Mouse (Mus musculus): ENCODE data around the gene Tecpr2. TPM values are rescaled to one million over a fixed set of nuclear protein-coding genes. Genes with fewer than 3 reads are reported as not detected.

Gene Tecpr2
- polyA plus RNA-seq, 1 experiment from 2014 or later = 4.1 TPM

- Histone ChIP-seq H3K4me2 (replicated peaks; ENCODE audit: low read depth, low read length) (no peak overlapping the region), H3K27ac (ENCODE audit: low read depth, low read length) (no peak overlapping the region), H3K4me1 (replicated peaks; ENCODE audit: control insufficient read depth, insufficient read depth, low read length) (no peaks in the 10 kb centered on the region), H3K9ac (ENCODE audit: low read depth, low read length) (no peak overlapping the region), H3K9me3 (ENCODE audit: control insufficient read depth, low read length) (no peaks in the 10 kb centered on the region), H3K36me3 (ENCODE audit: control insufficient read depth, insufficient read depth, low read length) (no peaks in the 10 kb centered on the region), H3K4me3 (ENCODE audit: low read depth, low read length) (no peak overlapping the region), H3K27me3 (ENCODE audit: control insufficient read depth, insufficient read depth, low read length) (no peaks in the 10 kb centered on the region)
- ATAC-seq (ENCODE audit: low FRiP score) (no peak), DNase-seq (ENCODE audit: low spot score) (no peak)
- WGBS = 71% methylated on average over 6 of the region's 6 CpGs
Measured at GRCm38 (mm10) chr12:111005803-111006202, 116.7 kb downstream of the Tecpr2 start.

- DNase-seq (ENCODE audit: low spot score) (no peak), ATAC-seq (ENCODE audit: low FRiP score) (no peak; the same call in 1 of the 2 replicates)
- Histone ChIP-seq H3K4me1 (replicated peaks; ENCODE audit: control insufficient read depth, insufficient read depth, low read length) (no peaks in the 10 kb centered on the region), H3K9me3 (ENCODE audit: control insufficient read depth, low read length) (no peaks in the 10 kb centered on the region), H3K9ac (ENCODE audit: low read depth, low read length) (no peak overlapping the region), H3K4me3 (ENCODE audit: low read depth, low read length) (no peak overlapping the region), H3K27ac (ENCODE audit: low read depth, low read length) (no peak overlapping the region), H3K27me3 (ENCODE audit: control insufficient read depth, insufficient read depth, low read length) (no peaks in the 10 kb centered on the region), H3K36me3 (ENCODE audit: control insufficient read depth, insufficient read depth, low read length) (no peaks in the 10 kb centered on the region), H3K4me2 (replicated peaks; ENCODE audit: low read depth, low read length) (no peak overlapping the region)
- 72% methylated on average over 5 of the region's 5 CpGs for WGBS
Measured at GRCm38 (mm10) chr12:111006339-111006738, 117.3 kb downstream of the Tecpr2 start.

- DNase-seq (ENCODE audit: low spot score) (no peak), ATAC-seq (ENCODE audit: low FRiP score) (no peak)
- H3K27ac ChIP-seq (ENCODE audit: low read depth, low read length) = no peak overlapping the region
- WGBS = 82% methylated on average over 14 of the region's 14 CpGs
- H3K4me2 ChIP-seq (replicated peaks; ENCODE audit: low read depth, low read length) = no peak overlapping the region
- H3K4me3 ChIP-seq (ENCODE audit: low read depth, low read length) = no peak overlapping the region
- H3K9me3 ChIP-seq (ENCODE audit: control insufficient read depth, low read length) = no peaks in the 10 kb centered on the region
- no peaks in the 10 kb centered on the region for H3K4me1 ChIP-seq (replicated peaks; ENCODE audit: control insufficient read depth, insufficient read depth, low read length)
- H3K9ac ChIP-seq (ENCODE audit: low read depth, low read length) = no peak overlapping the region
- no peaks in the 10 kb centered on the region for H3K27me3 ChIP-seq (ENCODE audit: control insufficient read depth, insufficient read depth, low read length)
- no peaks in the 10 kb centered on the region for H3K36me3 ChIP-seq (ENCODE audit: control insufficient read depth, insufficient read depth, low read length)
Measured at GRCm38 (mm10) chr12:111007134-111008103, 118.4 kb downstream of the Tecpr2 start.

GRCm38 (mm10) chr12:111008500-111009490 is 119.7 kb downstream of the Tecpr2 start:
- Histone ChIP-seq H3K9me3 (ENCODE audit: control insufficient read depth, low read length) (no peaks in the 10 kb centered on the region), H3K36me3 (ENCODE audit: control insufficient read depth, insufficient read depth, low read length) (no peaks in the 10 kb centered on the region), H3K4me2 (replicated peaks; ENCODE audit: low read depth, low read length) (no peak overlapping the region), H3K27ac (ENCODE audit: low read depth, low read length) (no peak overlapping the region), H3K27me3 (ENCODE audit: control insufficient read depth, insufficient read depth, low read length) (no peaks in the 10 kb centered on the region), H3K4me1 (replicated peaks; ENCODE audit: control insufficient read depth, insufficient read depth, low read length) (no peaks in the 10 kb centered on the region), H3K9ac (ENCODE audit: low read depth, low read length) (no peak overlapping the region), H3K4me3 (ENCODE audit: low read depth, low read length) (no peak overlapping the region)
- 67% methylated on average over 11 of the region's 11 CpGs for WGBS
- DNase-seq (ENCODE audit: low spot score) (no peak), ATAC-seq (ENCODE audit: low FRiP score) (no peak)

- Histone ChIP-seq H3K9ac (ENCODE audit: low read depth, low read length) (no peak overlapping the region), H3K4me2 (replicated peaks; ENCODE audit: low read depth, low read length) (no peak overlapping the region), H3K4me3 (ENCODE audit: low read depth, low read length) (no peak overlapping the region), H3K27ac (ENCODE audit: low read depth, low read length) (no peak overlapping the region), H3K27me3 (ENCODE audit: control insufficient read depth, insufficient read depth, low read length) (no peaks in the 10 kb centered on the region), H3K36me3 (ENCODE audit: control insufficient read depth, insufficient read depth, low read length) (no peaks in the 10 kb centered on the region), H3K9me3 (ENCODE audit: control insufficient read depth, low read length) (no peaks in the 10 kb centered on the region), H3K4me1 (replicated peaks; ENCODE audit: control insufficient read depth, insufficient read depth, low read length) (no peaks in the 10 kb centered on the region)
- 75% methylated on average over 6 of the region's 6 CpGs for WGBS
- no peak for ATAC-seq (ENCODE audit: low FRiP score)
- DNase-seq (ENCODE audit: low spot score) = no peak
Measured at GRCm38 (mm10) chr12:111009615-111010257, 120.7 kb downstream of the Tecpr2 start.

GRCm38 (mm10) chr12:111016807-111017206 is 127.7 kb downstream of the Tecpr2 start:
- H3K27me3 ChIP-seq (ENCODE audit: control insufficient read depth, insufficient read depth, low read length) = no peaks in the 10 kb centered on the region
- DNase-seq (ENCODE audit: low spot score) = no peak
- WGBS = 86% methylated on average over 3 of the region's 3 CpGs

GRCm38 (mm10) chr12:111018068-111018467 is 129.0 kb downstream of the Tecpr2 start:
- no peaks in the 10 kb centered on the region for H3K36me3 ChIP-seq (ENCODE audit: control insufficient read depth, insufficient read depth, low read length)
- DNase-seq (ENCODE audit: low spot score) (no peak), ATAC-seq (ENCODE audit: low FRiP score) (no peak)
- no peaks in the 10 kb centered on the region for H3K4me1 ChIP-seq (replicated peaks; ENCODE audit: control insufficient read depth, insufficient read depth, low read length)
- H3K27ac ChIP-seq (ENCODE audit: low read depth, low read length) = no peak overlapping the region
- no peak overlapping the region for H3K4me3 ChIP-seq (ENCODE audit: low read depth, low read length)
- H3K9ac ChIP-seq (ENCODE audit: low read depth, low read length) = no peak overlapping the region
- H3K9me3 ChIP-seq (ENCODE audit: control insufficient read depth, low read length) = no peaks in the 10 kb centered on the region
- WGBS = 94% methylated on average over 11 of the region's 11 CpGs
- H3K4me2 ChIP-seq (replicated peaks; ENCODE audit: low read depth, low read length) = no peak overlapping the region
- no peaks in the 10 kb centered on the region for H3K27me3 ChIP-seq (ENCODE audit: control insufficient read depth, insufficient read depth, low read length)

More at GRCm38 (mm10) chr12:111016807-111017206, 127.7 kb downstream of the Tecpr2 start:
- H3K27ac ChIP-seq (ENCODE audit: low read depth, low read length) = no peak overlapping the region
- no peaks in the 10 kb centered on the region for H3K36me3 ChIP-seq (ENCODE audit: control insufficient read depth, insufficient read depth, low read length)
- no peak for ATAC-seq (ENCODE audit: low FRiP score)
- H3K9ac ChIP-seq (ENCODE audit: low read depth, low read length) = no peak overlapping the region
- H3K4me2 ChIP-seq (replicated peaks; ENCODE audit: low read depth, low read length) = no peak overlapping the region
- no peaks in the 10 kb centered on the region for H3K9me3 ChIP-seq (ENCODE audit: control insufficient read depth, low read length)
- no peak overlapping the region for H3K4me3 ChIP-seq (ENCODE audit: low read depth, low read length)
- no peaks in the 10 kb centered on the region for H3K4me1 ChIP-seq (replicated peaks; ENCODE audit: control insufficient read depth, insufficient read depth, low read length)

GRCm38 (mm10) chr12:111019086-111019485 is 130.0 kb downstream of the Tecpr2 start:
- Histone ChIP-seq H3K36me3 (ENCODE audit: control insufficient read depth, insufficient read depth, low read length) (no peaks in the 10 kb centered on the region), H3K27ac (ENCODE audit: low read depth, low read length) (no peak overlapping the region), H3K27me3 (ENCODE audit: control insufficient read depth, insufficient read depth, low read length) (no peaks in the 10 kb centered on the region), H3K4me1 (replicated peaks; ENCODE audit: control insufficient read depth, insufficient read depth, low read length) (no peaks in the 10 kb centered on the region), H3K4me3 (ENCODE audit: low read depth, low read length) (no peak overlapping the region), H3K9me3 (ENCODE audit: control insufficient read depth, low read length) (no peaks in the 10 kb centered on the region), H3K4me2 (replicated peaks; ENCODE audit: low read depth, low read length) (no peak overlapping the region), H3K9ac (ENCODE audit: low read depth, low read length) (no peak overlapping the region)
- DNase-seq (ENCODE audit: low spot score) (no peak), ATAC-seq (ENCODE audit: low FRiP score) (no peak)
- WGBS = 95% methylated on average over 2 of the region's 2 CpGs
